Mouse (Mus musculus) G1E (cell line): ENCODE results near the gene Xrra1.

Source experiments
- CTCF ChIP-seq: IDR thresholded peaks from 2 replicates; pipeline ENCODE4 v1.5.1; 2012; ENCODE audit warnings: low read depth, low read length, inconsistent platforms, mixed read lengths
- GATA1 ChIP-seq: IDR thresholded peaks from 2 replicates; pipeline ENCODE4 v1.6.1; 2012; ENCODE audit warnings: borderline replicate concordance, low read length, inconsistent platforms, mixed read lengths
- GATA2 ChIP-seq: IDR thresholded peaks from 2 replicates; pipeline ENCODE4 v1.6.1; 2012; ENCODE audit warnings: low read depth, low read length, inconsistent platforms, borderline replicate concordance
- POLR2AphosphoS5 ChIP-seq: IDR thresholded peaks from 2 replicates; pipeline ENCODE4 v1.6.1; 2012; ENCODE audit warnings: low read depth, low read length, inconsistent platforms; ENCODE audit not compliant: insufficient replicate concordance
- TAL1 ChIP-seq: conservative IDR thresholded peaks from 2 replicates; pipeline ENCODE4 v1.6.1; 2012; ENCODE audit warnings: low read depth, low read length, inconsistent platforms, mixed read lengths

- TF ChIP-seq CTCF (no peak), GATA1 (no peak), POLR2AphosphoS5 (no peak), GATA2 (no peak), TAL1 (no peak)
These were observed 17.0 kb downstream of the Xrra1 start for GRCm38 (mm10) chr7:99875891-99876290.
